Mouse (Mus musculus) thymus, adult 18-20 months (tissue): Measurements from ENCODE around the gene Adprhl2.

Experiments used
- DNase-seq, 2 experiments: peaks; one replicate each; pipeline ENCODE4 v3.0.0; 2022; ENCODE audit warnings: mixed read lengths in 2 of 2

Adprhl2 gene

DNA sequence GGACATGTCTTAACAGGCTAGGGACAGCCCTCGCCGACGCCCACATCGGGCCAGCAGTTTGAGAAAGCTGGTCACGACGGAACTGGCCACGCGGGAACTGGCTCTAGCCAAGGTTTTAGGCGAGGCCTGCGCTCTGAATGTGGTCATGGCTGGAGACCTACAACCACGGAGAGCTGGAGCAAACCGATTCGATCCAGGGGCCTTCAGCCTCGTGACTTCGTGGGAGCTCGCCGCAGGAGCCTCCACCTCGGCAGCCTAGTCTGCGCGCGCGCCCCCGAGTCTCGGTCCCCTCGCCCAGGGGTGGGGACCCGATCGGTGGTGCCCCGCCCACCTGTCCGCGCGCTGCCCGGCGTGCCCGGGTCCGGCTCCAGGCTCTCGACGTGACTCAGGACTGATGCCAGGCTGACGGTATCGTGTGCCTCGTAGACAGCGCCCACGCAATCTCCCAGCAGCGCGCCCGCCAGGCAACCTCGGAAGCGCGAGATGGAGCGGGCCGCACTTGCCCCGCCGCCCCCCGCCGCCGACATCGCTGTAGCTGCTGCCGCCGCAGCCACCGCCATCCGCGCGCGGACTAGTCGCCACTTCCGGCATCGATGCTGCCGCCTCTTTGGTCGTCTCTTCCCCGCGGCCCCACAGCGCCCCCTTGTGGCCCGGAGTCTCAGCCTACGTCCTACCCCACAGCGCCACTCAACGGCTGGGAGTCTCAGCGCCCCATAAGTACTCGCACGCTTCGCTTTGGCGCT is at the start of gene Adprhl2:
TSS of gene Adprhl2 (minus strand) at position 593 of the 743 bp plus-strand sequence.
- DNase-seq, result peak; percentile 91

DNA sequence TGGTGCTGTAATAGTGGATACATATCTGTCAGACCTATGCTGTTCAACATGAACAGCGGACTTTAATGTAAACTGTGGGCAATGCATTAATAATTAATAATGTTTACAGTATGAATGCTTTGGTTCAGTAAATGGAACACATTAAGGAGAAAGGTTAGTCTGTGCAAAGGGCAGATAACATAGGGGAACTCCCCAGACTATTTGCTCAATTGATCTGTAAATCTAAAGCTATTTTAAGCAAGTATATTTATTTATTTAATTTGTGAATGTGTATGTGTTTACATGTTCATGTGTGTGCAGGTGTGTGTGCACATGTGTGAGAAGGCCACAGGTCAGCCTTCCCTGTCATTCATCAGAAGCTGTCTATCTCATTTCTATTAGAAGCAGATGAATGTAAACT is 38.6 kb upstream of the Adprhl2 start:
- DNase-seq, result no peak

- no peak for DNase-seq
These were observed 21.9 kb upstream of the Adprhl2 start for GRCm38 (mm10) chr4:126343451-126343850.

GRCm38 (mm10) chr4:126339461-126339860 is 18.0 kb upstream of the Adprhl2 start:
- DNase-seq, result no peak

GRCm38 (mm10) chr4:126332358-126332757 is 10.9 kb upstream of the Adprhl2 start:
- DNase-seq, result no peak

GRCm38 (mm10) chr4:126331751-126332150 is 10.2 kb upstream of the Adprhl2 start:
- no peak for DNase-seq

DNA sequence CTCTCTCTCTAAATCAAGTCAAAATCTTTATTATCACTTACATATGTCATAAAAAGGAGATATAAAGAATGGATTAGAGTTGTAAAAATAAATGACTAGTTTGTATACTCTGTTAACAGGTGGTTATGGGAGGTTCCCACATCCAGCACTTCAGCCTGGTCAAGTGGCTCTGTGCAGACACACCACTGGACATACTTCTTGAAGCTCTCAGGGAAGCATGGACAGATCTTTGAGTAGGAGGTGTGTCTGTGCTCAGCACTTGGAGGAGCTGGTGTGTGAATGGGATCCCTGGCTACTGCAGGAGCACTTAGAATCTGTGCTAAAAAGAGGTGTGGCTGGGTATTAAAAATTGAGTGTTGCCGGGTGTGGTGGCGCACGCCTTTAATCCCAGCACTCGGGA is 8.8 kb upstream of the Adprhl2 start:
- no peak for DNase-seq

DNA sequence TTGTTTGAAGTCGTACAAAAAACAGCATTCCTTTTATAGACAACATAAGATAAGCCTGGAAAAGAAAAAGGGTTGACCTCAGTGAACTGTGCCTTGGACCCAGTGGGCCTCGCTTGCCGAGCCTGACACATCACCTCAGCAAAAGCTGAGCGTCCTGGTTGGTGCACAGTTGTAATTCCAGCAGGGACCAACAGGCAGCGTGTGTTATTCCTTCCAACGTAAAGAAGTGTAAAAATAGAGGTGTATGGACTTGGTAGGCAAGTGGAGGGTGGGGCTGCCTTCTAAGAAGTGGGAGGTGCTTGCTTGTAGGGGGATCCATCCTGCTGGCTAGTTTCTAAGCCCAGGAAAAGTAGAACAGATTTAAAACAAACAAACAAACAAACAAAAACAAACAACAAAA is 4.5 kb upstream of the Adprhl2 start:
- DNase-seq, result no peak

- DNase-seq, result no peak
These were observed 3.9 kb upstream of the Adprhl2 start, which contains the start of gene Tekt2 for GRCm38 (mm10) chr4:126325281-126325861. TSS of gene Tekt2 (minus strand) at chr4:126325688.

DNA sequence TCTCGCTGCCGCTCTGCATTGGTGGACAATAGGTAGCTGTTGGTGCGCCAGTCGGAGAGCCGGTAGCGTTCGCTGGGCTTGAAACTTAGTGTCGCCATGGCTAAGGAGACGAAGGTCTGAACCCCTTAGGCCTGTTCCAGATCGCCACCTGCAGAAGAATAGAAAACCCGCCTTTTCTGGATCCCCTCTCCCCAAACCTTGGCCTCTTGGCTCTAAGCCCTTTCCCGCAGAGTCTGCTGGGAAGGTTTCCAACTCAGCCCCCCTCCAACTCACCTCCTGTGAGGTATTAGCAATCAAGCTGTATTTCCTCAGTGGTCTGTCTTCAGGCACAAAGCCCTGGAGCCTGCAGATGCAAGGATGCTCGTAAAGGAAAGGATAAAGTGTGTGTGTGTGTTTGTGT is 3.4 kb upstream of the Adprhl2 start:
- no peak for DNase-seq

DNA sequence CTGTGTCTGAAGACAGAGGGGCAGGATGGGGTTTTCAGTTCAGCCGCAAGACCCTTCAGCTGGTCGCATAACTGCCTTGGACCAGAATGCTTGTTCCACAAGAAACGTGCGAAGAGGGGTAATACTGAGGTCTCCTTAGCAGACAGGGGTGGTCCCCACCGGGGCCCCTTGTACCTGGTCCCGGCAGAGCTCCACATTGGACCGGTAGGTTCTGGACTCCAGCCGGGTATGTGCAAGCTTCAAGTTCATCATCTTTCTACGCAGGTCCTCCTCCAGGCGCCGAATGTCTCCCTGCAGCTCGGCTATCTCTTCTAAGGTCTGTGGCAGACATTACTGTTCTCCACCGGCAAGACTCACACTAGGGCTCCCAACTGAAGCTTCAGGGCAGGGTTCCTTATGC is 1.1 kb upstream of the Adprhl2 start:
- no peak for DNase-seq

- DNase-seq, result no peak
These were observed 480 bp upstream of the Adprhl2 start for GRCm38 (mm10) chr4:126321854-126322511.

GRCm38 (mm10) chr4:126319806-126320205 is 1.7 kb downstream of the Adprhl2 start:
- no peak for DNase-seq

DNA sequence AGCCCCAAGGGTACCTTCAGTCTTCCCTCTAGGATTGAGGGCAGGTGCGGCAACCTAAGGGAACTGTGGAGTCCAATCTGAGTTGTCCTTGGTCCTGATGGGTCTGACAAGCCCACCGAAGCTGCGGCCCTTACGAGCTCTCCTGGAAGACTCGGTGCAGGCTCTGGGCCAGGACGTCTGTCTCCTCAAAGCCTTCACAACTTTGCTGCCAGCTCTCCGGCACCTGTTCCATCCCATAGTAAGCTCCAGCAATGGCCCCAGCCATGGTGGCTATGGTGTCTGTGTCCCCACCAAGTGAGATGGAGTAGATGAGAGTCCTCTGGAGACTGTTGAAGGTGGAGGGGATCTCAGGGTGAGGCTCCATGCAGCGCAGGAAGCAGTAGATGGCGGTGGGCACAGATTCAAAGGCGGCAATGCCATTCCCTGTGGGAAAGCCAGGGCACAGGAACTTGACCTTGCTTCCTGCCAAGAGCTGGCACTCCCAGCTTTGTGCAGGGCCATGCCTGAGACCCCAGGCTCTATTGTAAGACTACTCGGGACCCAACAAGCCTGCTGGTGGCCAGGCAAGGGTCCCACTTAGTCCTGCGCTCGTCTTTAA is 5.0 kb downstream of the Adprhl2 start:
- DNase-seq, result no peak

DNA sequence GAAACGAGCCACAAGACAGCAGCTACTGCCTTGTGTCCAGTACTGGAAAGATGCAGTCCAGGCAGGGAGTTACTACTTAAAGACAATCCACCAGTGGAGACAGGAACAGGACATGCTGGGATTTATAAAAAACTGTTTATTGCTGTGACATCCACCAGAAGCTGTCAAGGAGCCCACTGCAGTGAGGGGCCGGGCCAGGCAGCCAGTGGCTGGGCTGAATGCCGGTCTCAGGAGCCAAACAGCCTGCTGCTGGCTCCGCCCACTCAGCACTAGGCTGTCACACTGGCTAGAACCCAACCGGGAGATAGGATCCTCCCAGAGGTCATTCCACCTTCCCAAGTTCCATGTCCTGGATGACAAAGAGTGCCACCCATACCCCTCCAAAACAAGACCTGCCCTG is 5.6 kb downstream of the Adprhl2 start:
- no peak for DNase-seq

DNA sequence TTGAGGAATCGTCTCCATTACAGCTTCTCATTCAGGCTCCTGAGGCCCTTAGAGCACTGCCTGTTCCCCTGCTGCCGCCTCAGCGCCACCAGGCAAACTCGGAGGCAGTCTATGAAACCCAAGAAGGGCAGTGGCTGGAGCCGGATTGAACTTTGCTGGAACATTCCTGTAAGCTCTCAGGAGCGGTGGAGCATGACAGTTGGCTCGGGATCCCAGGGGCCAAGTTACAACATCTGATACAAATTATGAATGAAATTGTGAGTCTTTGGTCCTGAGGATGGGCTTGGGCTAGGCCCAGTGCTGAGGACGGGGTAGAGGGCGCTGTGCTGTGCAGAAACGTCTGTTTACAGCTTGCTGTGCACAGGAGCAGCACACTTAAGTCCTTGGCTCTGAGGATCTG is 7.1 kb downstream of the Adprhl2 start:
- no peak for DNase-seq

DNA sequence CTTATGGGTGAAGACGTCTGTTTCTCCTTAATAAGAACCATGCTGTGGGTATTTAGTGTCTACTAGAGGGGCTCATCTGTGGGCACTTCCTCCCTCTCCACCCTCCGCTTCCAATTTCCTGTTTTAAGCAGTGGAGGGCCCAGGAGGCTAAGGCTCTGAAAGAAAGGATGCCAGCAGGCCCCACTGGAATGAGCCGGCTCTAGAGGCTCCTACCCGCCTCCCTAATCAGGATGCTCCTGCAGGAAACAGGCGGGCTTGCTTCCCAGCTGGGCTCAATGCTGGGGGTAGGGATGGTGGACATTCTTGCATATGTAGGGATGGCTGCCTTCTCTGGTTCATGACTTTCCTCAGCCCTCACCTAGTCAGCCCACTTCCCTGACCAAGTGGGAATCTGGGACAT is 8.3 kb downstream of the Adprhl2 start:
- no peak for DNase-seq

DNA sequence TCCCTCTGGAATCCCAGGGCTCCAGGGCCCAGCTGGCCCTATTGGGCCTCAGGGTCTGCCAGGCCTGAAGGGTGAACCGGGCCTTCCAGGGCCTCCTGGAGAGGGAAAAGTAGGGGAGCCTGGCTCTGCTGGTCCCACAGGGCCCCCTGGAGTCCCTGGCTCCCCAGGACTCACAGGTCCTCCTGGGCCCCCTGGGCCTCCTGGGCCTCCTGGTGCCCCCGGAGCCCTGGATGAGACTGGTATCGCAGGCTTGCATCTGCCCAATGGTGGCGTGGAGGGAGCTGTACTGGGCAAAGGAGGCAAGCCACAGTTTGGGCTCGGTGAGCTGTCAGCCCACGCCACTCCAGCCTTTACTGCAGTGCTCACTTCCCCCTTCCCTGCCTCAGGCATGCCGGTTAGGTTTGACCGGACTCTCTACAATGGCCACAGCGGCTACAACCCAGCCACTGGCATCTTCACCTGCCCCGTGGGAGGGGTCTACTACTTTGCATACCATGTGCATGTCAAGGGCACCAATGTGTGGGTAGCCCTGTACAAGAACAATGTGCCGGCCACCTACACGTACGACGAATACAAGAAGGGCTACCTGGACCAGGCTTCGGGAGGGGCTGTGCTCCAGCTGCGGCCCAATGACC is 9.8 kb downstream of the Adprhl2 start:
- DNase-seq, result no peak

DNA sequence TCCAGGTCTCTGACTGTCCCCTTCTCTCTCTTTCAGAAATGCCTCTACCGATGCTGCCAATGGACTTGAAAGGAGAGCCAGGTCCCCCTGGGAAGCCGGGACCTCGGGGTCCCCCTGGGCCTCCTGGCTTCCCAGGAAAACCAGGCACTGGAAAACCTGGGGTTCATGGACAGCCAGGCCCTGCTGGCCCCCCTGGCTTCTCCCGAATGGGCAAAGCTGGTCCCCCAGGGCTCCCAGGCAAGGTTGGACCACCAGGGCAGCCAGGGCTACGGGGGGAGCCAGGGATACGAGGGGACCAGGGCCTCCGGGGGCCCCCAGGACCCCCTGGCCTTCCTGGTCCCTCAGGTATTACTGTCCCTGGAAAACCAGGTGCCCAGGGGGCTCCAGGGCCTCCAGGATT is 11.2 kb downstream of the Adprhl2 start:
- no peak for DNase-seq

DNA sequence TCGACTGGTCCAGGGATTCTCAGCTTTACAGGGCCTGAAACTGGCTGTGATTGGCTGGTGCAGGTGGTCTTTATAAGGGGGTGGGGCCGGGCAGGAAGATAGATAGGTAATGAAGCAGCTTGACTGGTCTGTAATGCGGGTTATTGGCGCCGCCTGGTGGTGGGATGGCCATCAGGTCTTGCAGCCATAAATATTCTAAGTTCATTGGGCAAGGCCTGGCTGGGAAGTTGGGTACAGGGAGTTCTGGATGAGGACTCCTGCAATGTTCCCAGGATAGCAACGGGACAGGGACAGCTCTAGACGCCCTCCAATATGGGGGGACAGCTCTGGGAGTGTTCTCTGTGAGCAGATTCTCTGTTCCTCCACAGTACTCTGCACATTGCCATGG is 11.6 kb downstream of the Adprhl2 start:
- DNase-seq, result peak; percentile 53 to 56

DNA sequence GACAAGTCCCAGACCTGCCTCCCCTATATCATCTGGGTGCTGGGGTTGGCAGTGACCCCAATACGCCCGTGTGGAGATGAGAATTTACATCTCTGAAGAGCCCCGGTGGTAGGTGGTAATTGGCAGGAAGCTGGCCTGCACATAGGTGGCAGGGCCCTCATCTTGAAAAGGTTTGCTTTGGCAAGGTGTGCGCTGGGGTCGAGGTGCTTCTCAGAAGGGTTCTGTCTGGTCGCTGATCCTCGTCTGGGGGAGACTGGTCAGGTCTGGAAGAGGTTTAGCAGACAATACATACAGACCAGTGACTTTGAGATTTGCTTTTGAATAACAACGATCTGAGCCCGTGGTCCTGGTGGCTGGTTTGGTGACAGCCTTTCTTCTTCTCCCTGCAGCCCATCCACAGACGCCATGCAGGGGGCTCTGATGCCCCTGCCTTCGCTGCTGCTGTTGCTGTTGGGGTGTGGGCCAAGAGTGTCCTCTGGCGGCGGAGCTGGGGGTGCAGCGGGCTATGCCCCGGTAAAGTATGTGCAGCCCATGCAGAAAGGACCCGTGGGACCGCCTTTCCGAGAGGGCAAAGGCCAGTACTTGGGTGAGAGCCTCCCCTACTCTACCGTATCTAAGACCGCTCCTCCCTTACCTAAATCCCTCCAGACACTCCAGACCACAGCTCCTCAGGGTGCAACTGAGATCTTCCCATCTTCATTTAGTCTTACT is 12.1 kb downstream of the Adprhl2 start:
- DNase-seq, result no peak

- DNase-seq, result no peak
These were observed 14.7 kb downstream of the Adprhl2 start for GRCm38 (mm10) chr4:126306827-126307226.

- no peak for DNase-seq
These were observed 15.4 kb downstream of the Adprhl2 start for GRCm38 (mm10) chr4:126306058-126306457.
